Mouse (Mus musculus): ENCODE data around the gene Anp32a. TPM values are rescaled to one million over a fixed set of nuclear protein-coding genes. Genes with fewer than 3 reads are reported as not detected.
A peak's percentile ranks its signal among the peaks of the same experiment; 100 is the strongest.

The Anp32a gene
- total RNA-seq, 2 experiments from 2014 or later, result 255 to 287 TPM

DNA sequence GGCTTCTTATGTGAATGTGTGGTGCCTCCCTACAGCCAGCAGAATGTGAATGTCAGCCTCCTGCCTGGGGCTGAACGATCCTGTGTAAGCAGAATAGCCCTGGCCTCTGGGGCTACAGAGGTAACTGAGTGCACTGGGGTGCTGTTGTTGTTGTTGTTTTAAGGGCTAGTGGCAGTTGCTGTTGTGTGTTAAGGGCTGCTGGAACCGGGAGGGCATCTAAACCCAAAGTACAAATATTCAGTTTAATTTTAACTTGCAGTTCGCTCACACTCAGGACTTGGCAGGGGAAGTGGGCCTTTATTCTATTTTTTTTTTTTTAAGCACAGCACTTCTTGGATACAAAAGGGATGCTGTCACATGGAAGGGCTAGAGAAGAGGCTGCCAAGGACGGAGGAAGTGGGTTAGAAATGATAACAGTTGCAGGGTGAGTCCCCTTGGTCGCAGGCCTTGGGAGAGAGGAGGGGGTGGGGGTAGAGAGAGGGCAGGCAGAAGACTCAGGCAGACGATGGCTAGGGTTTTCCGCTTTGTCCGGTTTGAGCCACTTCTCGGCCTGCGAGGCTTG is 26.5 kb downstream of the Anp32a start:
- no peak for DNase-seq (ENCODE audit: low spot score in 2 of 2)

GRCm38 (mm10) chr9:62368256-62368905 is 27.3 kb downstream of the Anp32a start:
- no peak for DNase-seq (ENCODE audit: low spot score in 2 of 2)

DNA sequence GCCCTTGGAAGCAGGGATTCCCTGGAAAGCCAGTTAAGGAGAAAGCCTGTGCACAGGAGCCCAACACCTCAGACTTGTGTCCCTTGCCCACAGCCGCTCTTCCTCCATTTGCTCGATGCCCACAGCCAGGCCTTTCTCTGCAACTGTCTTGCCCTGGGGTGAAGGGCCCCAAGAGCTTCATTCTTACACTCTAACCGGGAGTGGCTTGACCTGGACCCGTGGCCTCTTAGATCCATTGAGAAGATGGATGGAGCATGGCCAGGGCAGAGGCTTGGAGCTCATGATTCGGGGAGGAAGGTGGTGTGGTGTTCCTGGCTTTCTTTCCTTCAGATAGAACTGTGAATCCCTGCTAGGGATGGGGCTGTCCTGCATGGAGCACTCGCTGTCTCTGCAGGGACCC is 28.1 kb downstream of the Anp32a start:
- DNase-seq (ENCODE audit: low spot score in 2 of 2), result no peak

DNA sequence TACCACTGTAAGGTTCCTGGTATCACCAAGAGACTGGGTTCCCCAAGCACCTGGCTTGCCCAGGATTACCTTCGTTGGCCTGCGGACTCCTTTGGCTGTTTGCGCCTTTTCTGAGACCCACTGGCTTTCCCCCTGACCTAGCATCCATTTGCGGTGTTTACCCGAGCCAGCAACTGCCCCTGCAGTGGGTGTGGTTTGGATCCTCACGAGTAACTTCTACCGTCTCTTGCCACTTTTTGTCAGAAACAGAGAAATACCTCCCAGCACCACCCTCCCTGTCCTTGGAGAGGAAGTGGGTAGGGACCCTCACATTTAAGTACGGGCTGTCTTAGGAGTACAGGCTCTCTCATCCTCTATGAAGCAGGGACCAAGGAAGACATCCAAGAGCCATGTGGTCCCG is 29.1 kb downstream of the Anp32a start:
- DNase-seq (ENCODE audit: low spot score in 2 of 2), result no peak

DNA sequence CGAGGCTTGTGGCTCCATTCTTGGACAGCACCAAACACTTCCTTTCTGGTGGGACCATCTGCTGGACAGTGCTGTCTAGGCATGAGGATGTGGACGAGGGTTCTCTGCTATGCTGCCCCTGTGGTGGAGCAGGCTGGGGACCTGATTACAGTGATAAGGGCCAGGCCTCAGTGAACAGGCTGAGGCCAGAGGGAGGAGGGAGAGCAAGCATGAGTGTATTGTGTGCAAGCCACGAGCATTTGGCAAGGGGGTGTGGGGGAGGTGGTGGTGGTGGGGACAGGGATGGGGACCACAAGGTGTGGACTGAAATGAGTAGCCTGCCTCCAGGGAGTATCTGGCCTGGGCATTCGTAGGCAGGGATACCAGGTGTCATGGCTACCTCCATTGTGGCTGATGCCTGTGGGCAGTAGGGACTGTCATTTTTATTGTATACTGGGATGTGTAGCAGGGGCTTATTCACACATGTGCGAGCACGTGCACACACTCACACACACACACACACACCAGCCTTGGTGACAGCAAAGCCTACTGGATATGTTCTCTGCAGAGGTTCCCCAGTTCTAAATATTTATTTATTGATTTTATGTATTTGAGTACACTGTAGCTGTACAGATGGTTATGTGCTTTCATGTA is 29.7 kb downstream of the Anp32a start:
- no peak for DNase-seq (ENCODE audit: low spot score in 2 of 2)

DNA sequence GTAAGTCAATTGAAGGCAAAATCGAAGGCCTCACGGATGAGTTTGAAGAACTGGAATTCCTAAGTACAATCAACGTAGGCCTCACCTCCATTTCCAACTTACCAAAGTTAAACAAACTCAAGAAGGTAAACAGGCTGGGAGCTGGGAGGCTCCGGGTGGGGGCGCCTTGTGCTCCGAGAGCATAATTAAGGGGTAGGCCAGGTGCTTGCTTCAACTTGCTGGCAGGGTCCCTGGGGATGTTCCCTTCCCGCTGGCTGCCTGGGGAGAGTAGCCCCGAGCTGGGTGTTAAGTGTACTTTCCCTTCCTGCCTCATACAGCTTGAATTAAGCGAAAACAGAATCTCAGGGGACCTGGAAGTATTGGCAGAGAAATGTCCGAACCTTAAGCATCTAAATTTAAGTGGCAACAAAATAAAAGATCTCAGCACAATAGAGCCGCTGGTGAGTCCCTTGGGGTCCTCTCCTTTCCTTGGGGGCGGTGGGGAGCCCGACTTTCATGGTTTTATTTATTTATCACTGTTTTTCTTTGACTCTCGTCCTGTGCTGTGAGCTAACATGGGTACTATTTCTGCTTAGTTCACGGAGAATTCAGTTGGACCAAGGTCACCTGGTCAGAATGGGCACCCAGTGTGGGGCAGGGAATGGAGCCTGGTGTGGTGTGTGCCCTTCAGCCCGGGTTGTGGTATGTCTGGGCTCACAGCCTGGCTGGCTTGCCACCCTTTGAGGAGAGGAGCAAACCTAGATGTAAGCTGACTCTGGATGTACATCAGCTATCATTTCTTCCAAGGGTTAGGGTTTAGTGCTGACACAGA is 30.9 kb downstream of the Anp32a start:
- no peak for DNase-seq (ENCODE audit: low spot score in 2 of 2)

- DNase-seq (ENCODE audit: low spot score in 2 of 2), result no peak
Measured at GRCm38 (mm10) chr9:62372556-62373221, 31.6 kb downstream of the Anp32a start.

GRCm38 (mm10) chr9:62373222-62374123 is 32.4 kb downstream of the Anp32a start:
- peak; percentile 61 to 68 for DNase-seq (ENCODE audit: low spot score in 2 of 2)

- no peak for DNase-seq (ENCODE audit: low spot score in 2 of 2)
Measured at GRCm38 (mm10) chr9:62374276-62374675, 33.2 kb downstream of the Anp32a start.

GRCm38 (mm10) chr9:62377897-62378296 is 36.8 kb downstream of the Anp32a start:
- DNase-seq (ENCODE audit: low spot score in 2 of 2), result no peak

DNA sequence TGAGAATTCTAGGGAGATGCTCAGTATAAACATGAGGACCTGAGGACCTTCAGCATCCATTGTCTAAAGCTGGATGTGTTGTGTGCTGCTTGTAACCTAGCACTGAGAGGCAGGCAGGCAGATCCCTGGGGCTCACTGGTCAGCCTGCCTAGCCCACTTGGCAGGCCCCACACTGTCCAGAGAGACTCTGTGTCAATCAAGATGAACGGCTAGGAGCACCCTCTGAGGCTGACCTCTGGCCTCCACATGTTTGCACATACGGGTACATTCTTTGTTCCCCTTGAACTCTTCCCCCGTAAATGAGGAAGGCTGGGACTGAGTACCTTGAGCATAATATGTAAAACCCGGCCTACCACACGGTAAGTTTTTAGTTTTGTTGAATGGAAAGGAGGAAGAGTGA is 39.3 kb downstream of the Anp32a start:
- no peak for DNase-seq (ENCODE audit: low spot score in 2 of 2)

DNA sequence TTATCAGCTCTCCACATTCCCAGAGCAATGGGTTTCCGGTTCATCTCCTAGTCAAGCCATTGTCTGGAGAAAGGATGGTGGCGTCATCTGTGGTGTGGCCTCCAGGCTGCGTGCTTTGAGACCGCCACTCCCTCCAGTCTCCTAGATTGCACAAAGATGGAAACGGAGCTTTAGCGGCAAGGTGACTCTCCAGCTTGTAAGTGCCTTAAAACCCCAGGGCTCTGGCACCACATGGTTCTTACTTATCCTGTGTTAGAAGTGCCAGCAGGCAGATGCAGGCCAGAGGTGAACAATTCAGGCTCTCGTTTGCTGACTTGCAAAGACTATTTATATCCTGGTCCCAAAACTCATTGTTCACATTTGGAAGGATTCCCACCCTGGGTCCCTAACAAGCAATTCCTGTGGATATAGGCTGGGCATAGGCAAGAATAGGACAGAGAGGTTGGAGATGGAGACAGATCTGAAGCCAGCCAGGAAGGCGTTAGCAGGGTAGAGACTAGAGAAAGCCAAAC is 40.4 kb downstream of the Anp32a start:
- no peak for DNase-seq (ENCODE audit: low spot score in 2 of 2)

DNA sequence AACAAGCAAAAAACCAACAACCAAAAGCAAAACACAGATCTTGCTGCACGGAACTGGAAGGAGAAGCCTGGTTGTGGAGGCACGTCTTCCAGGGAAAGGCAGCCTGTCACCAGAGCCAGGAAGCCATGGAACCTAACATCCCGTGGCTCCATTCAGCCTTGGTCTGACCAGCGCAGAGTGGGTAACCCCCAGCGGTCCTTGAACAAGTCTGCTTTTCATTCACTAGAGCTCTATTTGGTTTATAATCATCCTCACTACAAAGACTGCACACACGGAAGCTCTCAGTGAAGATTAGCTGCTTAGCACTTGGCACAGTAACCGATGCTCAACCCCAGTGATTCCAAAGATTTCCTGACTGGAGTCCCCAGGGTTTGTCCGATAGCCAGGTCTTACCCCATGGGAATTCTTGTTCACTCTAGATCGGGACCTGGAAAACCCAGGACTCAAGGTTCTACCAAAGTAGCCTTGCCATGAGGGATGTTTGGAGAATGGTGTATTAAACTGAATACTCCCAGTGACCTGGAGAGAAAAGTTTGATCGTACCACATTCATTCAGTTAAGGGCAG is 41.5 kb downstream of the Anp32a start:
- DNase-seq (ENCODE audit: low spot score in 2 of 2), result no peak

DNA sequence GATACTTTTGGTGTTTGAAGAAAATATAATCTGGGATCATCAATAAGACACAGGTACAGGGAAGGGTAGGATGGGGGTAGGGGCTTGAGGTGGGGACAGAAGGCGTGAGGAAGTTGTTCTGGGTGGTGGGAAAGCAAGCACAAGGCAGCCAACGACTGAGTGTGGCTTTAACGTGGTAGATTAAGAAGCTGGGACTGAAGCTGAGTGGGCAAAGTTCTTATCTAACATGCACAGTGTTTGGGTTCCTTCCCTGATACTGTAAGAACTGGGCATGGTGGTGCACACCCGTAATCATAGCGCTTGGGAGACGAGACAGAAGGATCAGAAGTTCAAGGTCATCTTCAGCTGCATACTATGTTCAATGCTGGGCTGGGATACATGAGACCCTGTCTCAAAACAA is 44.0 kb downstream of the Anp32a start:
- no peak for DNase-seq (ENCODE audit: low spot score in 2 of 2)

DNA sequence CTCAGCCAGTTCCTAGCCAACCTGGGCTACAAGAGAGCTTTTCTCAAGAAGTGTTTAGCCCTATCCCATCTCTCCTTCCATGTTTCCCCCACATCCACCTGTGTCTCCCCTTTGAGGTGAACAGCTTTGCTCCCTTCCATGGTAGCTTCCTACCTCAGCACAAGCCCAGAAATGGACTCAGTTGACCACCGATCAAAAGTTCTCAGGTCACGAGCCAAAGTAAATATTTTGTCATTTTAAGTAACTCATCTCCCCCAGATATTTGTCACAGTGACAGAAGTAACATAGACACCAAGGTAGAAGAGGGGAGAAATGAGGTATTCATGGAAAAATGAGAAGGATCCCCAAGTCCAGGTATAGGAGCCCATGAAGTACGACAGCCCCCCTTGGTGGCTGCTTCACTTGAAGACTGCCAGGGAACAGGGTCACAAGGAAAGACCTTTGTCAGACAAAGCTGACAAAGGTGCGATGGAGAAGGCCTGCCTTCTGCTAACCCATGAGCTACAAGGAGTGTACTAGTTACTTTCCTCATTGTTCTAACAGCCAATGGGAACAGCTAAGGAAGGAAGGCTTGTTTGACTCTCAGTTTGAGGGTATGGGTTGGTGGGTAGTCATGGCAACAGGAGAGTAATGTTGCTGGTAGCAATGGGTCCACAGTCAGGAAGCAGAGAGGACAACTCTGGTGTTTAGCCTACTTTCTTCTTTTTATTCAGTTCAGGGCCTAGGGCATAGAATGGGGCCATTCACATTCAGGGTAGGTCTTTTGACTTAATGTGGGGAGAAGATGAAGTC is 44.8 kb downstream of the Anp32a start:
- DNase-seq (ENCODE audit: low spot score in 2 of 2), result no peak

DNA sequence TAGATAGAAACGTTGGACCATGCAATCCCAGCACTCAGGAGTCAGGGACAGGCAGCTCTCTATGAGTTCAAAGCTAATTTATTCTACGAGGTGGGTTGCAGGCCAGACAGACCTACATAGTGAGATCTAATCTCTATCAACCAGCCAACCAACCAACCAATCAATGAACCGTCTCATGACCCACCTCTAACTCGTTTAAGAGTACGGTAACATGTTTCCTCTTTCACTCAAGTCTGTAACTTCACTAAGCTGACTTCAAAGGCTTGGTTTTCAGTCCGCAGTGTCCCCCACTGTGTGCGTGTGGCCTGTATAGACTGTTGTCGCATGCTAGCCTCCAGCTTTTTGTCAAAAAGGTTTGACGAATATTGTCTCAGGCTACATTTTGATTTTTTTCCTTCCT is 48.6 kb downstream of the Anp32a start:
- no peak for DNase-seq (ENCODE audit: low spot score in 2 of 2)

GRCm38 (mm10) chr9:62393531-62393930 is 52.4 kb downstream of the Anp32a start:
- DNase-seq (ENCODE audit: low spot score in 2 of 2), result no peak

- DNase-seq (ENCODE audit: low spot score in 2 of 2), result no peak
Measured at GRCm38 (mm10) chr9:62394163-62394562, 53.1 kb downstream of the Anp32a start.
